Mouse (Mus musculus): Measurements from ENCODE around the gene Pphln1.
"Not testable (repeated sequence)": the region's sequence is repeated elsewhere in the genome, so short reads cannot be mapped to it uniquely, and the experiment has no call there.

The Pphln1 gene

GRCm38 (mm10) chr15:93397826-93398698 lies at the start of gene Pphln1, which contains the start of gene Zcrb1:
TSS of gene Pphln1 (plus strand) at chr15:93398350.
TSS of gene Zcrb1 (minus strand) at chr15:93398334.
- DNase-seq (ENCODE audit: low read depth, low spot score) = peak; percentile 78

GRCm38 (mm10) chr15:93358346-93359095 lies 39.6 kb upstream of the Pphln1 start:
- peak; percentile 54 for DNase-seq (ENCODE audit: low read depth, low spot score)

- DNase-seq (ENCODE audit: low read depth, low spot score) = no peak
Observed at GRCm38 (mm10) chr15:93365561-93365960, 32.6 kb upstream of the Pphln1 start.

- DNase-seq (ENCODE audit: low read depth, low spot score) = no peak
Observed at GRCm38 (mm10) chr15:93368558-93368957, 29.6 kb upstream of the Pphln1 start.

- DNase-seq (ENCODE audit: low read depth, low spot score) = peak; percentile 16
Observed at GRCm38 (mm10) chr15:93371838-93372237, 26.3 kb upstream of the Pphln1 start.

- DNase-seq (ENCODE audit: low read depth, low spot score) = not testable (repeated sequence)
Observed at GRCm38 (mm10) chr15:93372525-93373119, 25.5 kb upstream of the Pphln1 start.

- no peak for DNase-seq (ENCODE audit: low read depth, low spot score)
Observed at GRCm38 (mm10) chr15:93375696-93376095, 22.5 kb upstream of the Pphln1 start.

- DNase-seq (ENCODE audit: low read depth, low spot score) = peak; percentile 51
Observed at GRCm38 (mm10) chr15:93379177-93379576, 19.0 kb upstream of the Pphln1 start.

- no peak for DNase-seq (ENCODE audit: low read depth, low spot score)
Observed at GRCm38 (mm10) chr15:93381337-93381736, 16.8 kb upstream of the Pphln1 start.

GRCm38 (mm10) chr15:93397269-93397668 lies 881 bp upstream of the Pphln1 start:
- DNase-seq (ENCODE audit: low read depth, low spot score) = peak; percentile 10

GRCm38 (mm10) chr15:93398699-93399540 lies 770 bp downstream of the Pphln1 start:
- DNase-seq (ENCODE audit: low read depth, low spot score) = peak; percentile 44

GRCm38 (mm10) chr15:93401446-93401845 lies 3.3 kb downstream of the Pphln1 start:
- peak; percentile 18 for DNase-seq (ENCODE audit: low read depth, low spot score)

GRCm38 (mm10) chr15:93402730-93403129 lies 4.6 kb downstream of the Pphln1 start:
- no peak for DNase-seq (ENCODE audit: low read depth, low spot score)

GRCm38 (mm10) chr15:93404849-93405248 lies 6.7 kb downstream of the Pphln1 start:
- DNase-seq (ENCODE audit: low read depth, low spot score) = no peak

GRCm38 (mm10) chr15:93405446-93405986 lies 7.4 kb downstream of the Pphln1 start:
- no peak for DNase-seq (ENCODE audit: low read depth, low spot score)

GRCm38 (mm10) chr15:93406492-93406891 lies 8.3 kb downstream of the Pphln1 start:
- no peak for DNase-seq (ENCODE audit: low read depth, low spot score)

- no peak for DNase-seq (ENCODE audit: low read depth, low spot score)
Observed at GRCm38 (mm10) chr15:93412445-93412844, 14.3 kb downstream of the Pphln1 start.

GRCm38 (mm10) chr15:93414456-93414855 lies 16.3 kb downstream of the Pphln1 start:
- DNase-seq (ENCODE audit: low read depth, low spot score) = no peak

GRCm38 (mm10) chr15:93416300-93416699 lies 18.1 kb downstream of the Pphln1 start:
- no peak for DNase-seq (ENCODE audit: low read depth, low spot score)

GRCm38 (mm10) chr15:93420596-93420995 lies 22.4 kb downstream of the Pphln1 start:
- DNase-seq (ENCODE audit: low read depth, low spot score) = no peak

- DNase-seq (ENCODE audit: low read depth, low spot score) = peak; percentile 42
Observed at GRCm38 (mm10) chr15:93422537-93422936, 24.4 kb downstream of the Pphln1 start.
